Mouse (Mus musculus) midbrain, embryonic 14.5 days (tissue): ENCODE data around the gene Acsm3. TPM values are rescaled to one million over a fixed set of nuclear protein-coding genes. Genes with fewer than 3 reads are reported as not detected.

Experiments used
- ATAC-seq: fragments of 200-750 bp; cut with Nextera tagmentation; 2 replicates; pipeline ENCODE4 v1.8.0; 2017; ENCODE audit warnings: moderate number of reproducible peaks, moderate library complexity; ENCODE audit not compliant: low FRiP score, low TSS enrichment
- DNase-seq: peaks from one replicate; pipeline ENCODE4 v3.0.0-alpha.2; 2015
- H3K27ac ChIP-seq: fragments of 300-500 bp; sonication (generic); replicated peaks from 2 replicates; pipeline ENCODE4 v1.5.1; 2014; ENCODE audit warnings: mild to moderate bottlenecking, low read depth, low read length, moderate library complexity
- H3K27me3 ChIP-seq: fragments of 300-500 bp; sonication (generic); 2 replicates; pipeline ENCODE4 v1.6.1; 2014; ENCODE audit warnings: low read length, control low read depth, mixed read lengths; ENCODE audit not compliant: control insufficient read depth, insufficient read depth
- H3K36me3 ChIP-seq: fragments of 300-500 bp; sonication (generic); 2 replicates; pipeline ENCODE4 v1.6.1; 2014; ENCODE audit warnings: low read length, control low read depth; ENCODE audit not compliant: control insufficient read depth, insufficient read depth
- H3K4me1 ChIP-seq: fragments of 300-500 bp; sonication (generic); 2 replicates; pipeline ENCODE4 v1.6.1; 2014; ENCODE audit warnings: mild to moderate bottlenecking, antibody characterized with exemption, low read length, control low read depth; ENCODE audit not compliant: control insufficient read depth, insufficient read depth
- H3K4me2 ChIP-seq: fragments of 300-500 bp; sonication (generic); 2 replicates; pipeline ENCODE4 v1.6.1; 2014; ENCODE audit warnings: mild to moderate bottlenecking, low read length, moderate library complexity
- H3K4me3 ChIP-seq: fragments of 300-500 bp; sonication (generic); replicated peaks from 2 replicates; pipeline ENCODE4 v1.5.1; 2014; ENCODE audit warnings: low read depth, low read length
- H3K9ac ChIP-seq: fragments of 300-500 bp; sonication (generic); replicated peaks from 2 replicates; pipeline ENCODE4 v1.6.1; 2014; ENCODE audit warnings: mild to moderate bottlenecking, low read length, moderate library complexity
- H3K9me3 ChIP-seq: fragments of 300-500 bp; sonication (generic); 2 replicates; pipeline ENCODE4 v1.6.1; 2016; ENCODE audit warnings: low read length, control low read depth, mixed read lengths; ENCODE audit not compliant: control insufficient read depth
- WGBS: fragments of 180-500 bp; shearing (Covaris S2); extraction: QIAGEN DNeasy Blood & Tissue Kit; methylation state at CpG from one replicate; pipeline ENCODE4 v1.1.7; 2014; 5-methylcytosine and 5-hydroxymethylcytosine counted together
- polyA plus RNA-seq: library from polyadenylated mRNA; unstranded; fragments of >200 nt; fragmentation: Nextera tagmentation; extraction: Ambion mirVana; gene quantifications from 2 replicates; pipeline ENCODE4 v1.2.1, GENCODE M21; 2014

The Acsm3 gene
- polyA plus RNA-seq, 1 experiment from 2014 or later, result 0.34 TPM

DNA sequence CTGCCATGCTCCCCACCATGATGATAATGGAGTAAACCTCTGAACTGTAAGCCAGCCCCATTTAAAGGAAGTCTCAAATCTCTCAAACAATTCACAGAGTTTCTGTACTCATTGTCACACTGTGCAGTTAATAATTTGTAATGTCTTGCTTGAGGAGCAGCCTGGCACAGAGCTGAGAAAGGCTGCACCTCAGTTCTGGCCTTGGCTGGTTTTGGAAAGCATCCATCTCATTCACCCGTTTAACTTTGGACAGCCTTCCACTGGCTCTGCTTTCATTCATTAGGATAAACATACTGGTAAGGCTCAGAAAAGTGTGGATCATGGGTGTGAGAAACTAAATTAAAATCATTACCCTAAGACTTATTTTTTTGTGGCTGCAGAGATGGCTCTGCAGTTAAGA, 14.9 kb upstream of the Acsm3 start:
- Histone ChIP-seq H3K36me3 (no peaks in the 10 kb centered on the region), H3K27me3 (no peaks in the 10 kb centered on the region), H3K9ac (no peak overlapping the region), H3K27ac (no peak overlapping the region), H3K9me3 (no peaks in the 10 kb centered on the region), H3K4me1 (peaks cover 5% of the 10 kb centered on the region; the same call in 1 of the 2 replicates), H3K4me2 (no peak overlapping the region), H3K4me3 (no peak overlapping the region)
- 84% methylated on average over 1 of the region's 1 CpGs for WGBS
- DNase-seq (no peak), ATAC-seq (no peak)

DNA sequence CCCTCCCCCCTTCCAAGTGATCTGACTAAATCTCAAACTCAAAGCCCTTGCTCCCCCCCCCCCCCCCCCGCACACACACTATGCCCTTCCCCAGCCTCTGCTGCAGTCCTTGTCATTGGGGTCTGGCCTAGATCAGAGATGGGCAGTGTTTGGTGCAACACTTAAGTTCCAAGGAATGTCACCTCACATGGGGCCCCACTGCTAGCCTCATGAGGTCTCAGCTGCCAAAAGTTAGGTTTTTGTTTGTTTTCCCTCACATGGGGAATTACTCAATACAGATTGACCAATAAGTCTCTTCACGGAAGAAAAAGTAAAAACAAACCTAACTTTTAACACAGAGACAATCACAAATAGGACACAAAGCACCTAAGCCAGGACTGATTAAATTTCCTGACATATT, 12.0 kb upstream of the Acsm3 start:
- WGBS, result 95% methylated on average over 2 of the region's 2 CpGs
- H3K4me1 ChIP-seq, result peaks cover 5% of the 10 kb centered on the region; the same call in 1 of the 2 replicates
- DNase-seq, result no peak

DNA sequence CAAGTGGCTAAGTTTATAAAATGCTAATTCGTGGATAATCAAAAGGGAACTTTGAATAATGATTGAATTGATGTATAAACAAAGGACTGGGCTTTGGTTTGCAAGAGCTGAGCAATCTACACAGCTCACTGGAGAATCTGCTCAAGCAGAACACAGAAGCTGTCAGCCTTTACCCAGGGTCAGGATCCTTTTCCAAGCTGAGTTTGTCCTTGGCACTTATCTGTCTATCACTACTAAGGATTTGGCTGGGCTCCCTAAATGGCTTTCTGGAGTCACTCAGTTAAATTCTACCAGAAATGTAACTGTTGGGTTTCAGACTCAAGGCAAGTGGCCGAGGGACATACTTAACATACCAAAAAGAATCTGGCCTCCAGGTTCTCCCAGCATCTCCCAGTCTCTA, 10.8 kb upstream of the Acsm3 start:
- Histone ChIP-seq H3K4me2 (no peak overlapping the region), H3K4me3 (no peak overlapping the region), H3K9ac (no peak overlapping the region), H3K4me1 (no peaks in the 10 kb centered on the region), H3K27me3 (no peaks in the 10 kb centered on the region), H3K36me3 (no peaks in the 10 kb centered on the region), H3K9me3 (no peaks in the 10 kb centered on the region), H3K27ac (no peak overlapping the region)
- ATAC-seq (no peak), DNase-seq (no peak)
- 66% methylated on average over 2 of the region's 2 CpGs for WGBS

More for the DNA sequence above, 12.0 kb upstream of the Acsm3 start:
- no peaks in the 10 kb centered on the region for H3K27me3 ChIP-seq
- no peak overlapping the region for H3K9ac ChIP-seq
- H3K36me3 ChIP-seq, result no peaks in the 10 kb centered on the region
- ATAC-seq, result no peak
- no peak overlapping the region for H3K27ac ChIP-seq
- no peak overlapping the region for H3K4me2 ChIP-seq
- H3K4me3 ChIP-seq, result no peak overlapping the region
- H3K9me3 ChIP-seq, result no peaks in the 10 kb centered on the region

DNA sequence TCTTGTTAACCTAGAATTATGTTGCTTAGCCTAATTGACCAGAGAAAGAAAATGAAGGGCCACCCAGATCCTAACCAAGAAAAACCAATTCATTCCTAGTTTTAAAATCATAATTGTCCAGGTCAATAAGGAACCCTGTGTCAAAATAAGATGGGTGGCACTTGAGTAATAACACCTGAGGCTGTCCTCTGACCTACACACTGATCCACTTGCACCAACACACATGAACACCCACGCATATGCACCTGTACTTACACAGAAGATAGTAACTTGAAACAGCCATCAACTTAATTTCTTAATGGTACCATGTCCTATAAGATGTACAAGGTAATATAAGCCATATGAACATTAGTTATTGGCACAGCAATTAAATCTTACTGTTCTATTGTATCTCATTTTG, 7.0 kb upstream of the Acsm3 start:
- Histone ChIP-seq H3K27me3 (no peaks in the 10 kb centered on the region), H3K36me3 (no peaks in the 10 kb centered on the region), H3K9me3 (no peaks in the 10 kb centered on the region), H3K9ac (no peak overlapping the region), H3K4me2 (no peak overlapping the region), H3K4me1 (no peaks in the 10 kb centered on the region), H3K27ac (no peak overlapping the region), H3K4me3 (no peak overlapping the region)
- DNase-seq (no peak), ATAC-seq (no peak)
- 96% methylated on average over 1 of the region's 1 CpGs for WGBS

DNA sequence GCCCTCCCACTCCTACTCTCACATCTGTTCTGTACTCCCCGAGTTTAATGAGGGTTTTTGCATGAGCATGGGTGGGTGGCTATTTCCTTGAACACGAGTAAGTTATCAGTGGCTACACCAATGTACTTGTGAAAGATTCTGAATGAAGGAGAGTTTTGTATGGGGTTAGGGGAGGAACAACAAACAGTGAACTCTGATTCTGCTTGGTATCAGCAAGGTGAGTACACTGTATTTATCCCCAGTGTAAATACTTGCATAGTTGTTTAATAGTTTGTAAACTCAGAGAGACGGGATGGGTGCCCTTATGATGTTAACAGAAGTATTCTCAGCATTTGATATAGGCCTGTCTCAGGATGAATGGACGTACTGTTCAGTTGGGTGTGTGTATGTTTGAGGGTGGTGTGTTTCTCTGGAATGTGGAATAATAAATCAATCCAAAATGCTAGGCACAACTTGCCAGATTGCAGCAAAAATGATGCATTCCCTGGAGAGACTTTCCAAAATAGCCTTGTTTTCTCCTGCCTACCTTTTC, 1.5 kb downstream of the Acsm3 start:
- no peak overlapping the region for H3K27ac ChIP-seq
- H3K4me3 ChIP-seq, result no peak overlapping the region
- H3K4me2 ChIP-seq, result no peak overlapping the region
- DNase-seq (no peak), ATAC-seq (no peak)
- H3K9me3 ChIP-seq, result no peaks in the 10 kb centered on the region
- H3K27me3 ChIP-seq, result no peaks in the 10 kb centered on the region
- no peaks in the 10 kb centered on the region for H3K4me1 ChIP-seq
- no peak overlapping the region for H3K9ac ChIP-seq
- H3K36me3 ChIP-seq, result no peaks in the 10 kb centered on the region
- WGBS, result 73% methylated on average over 4 of the region's 4 CpGs

DNA sequence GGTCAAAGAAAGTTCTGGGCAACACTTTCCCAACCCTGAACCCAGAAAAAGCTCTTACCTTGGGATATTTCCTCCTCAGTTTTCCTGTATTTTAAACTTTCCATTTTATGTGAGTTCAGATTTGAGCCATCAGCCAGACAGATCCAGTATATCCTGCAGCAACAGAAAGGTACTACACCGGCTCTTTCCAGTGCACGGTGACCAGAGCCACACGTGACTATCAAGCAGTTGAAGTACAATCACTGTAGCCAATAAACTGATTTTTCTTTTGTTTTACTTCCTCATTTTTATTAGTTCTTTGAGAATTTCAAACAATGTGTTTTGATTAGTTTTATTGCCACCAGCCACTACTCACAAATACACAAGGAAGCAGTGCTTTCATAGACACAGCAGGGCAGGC, 3.7 kb downstream of the Acsm3 start:
- H3K4me3 ChIP-seq, result no peak overlapping the region
- no peak overlapping the region for H3K27ac ChIP-seq
- no peaks in the 10 kb centered on the region for H3K27me3 ChIP-seq
- no peak overlapping the region for H3K9ac ChIP-seq
- no peaks in the 10 kb centered on the region for H3K36me3 ChIP-seq
- no peaks in the 10 kb centered on the region for H3K9me3 ChIP-seq
- no peak overlapping the region for H3K4me2 ChIP-seq
- no peak for ATAC-seq
- DNase-seq, result no peak
- H3K4me1 ChIP-seq, result no peaks in the 10 kb centered on the region
- 96% methylated on average over 3 of the region's 3 CpGs for WGBS

DNA sequence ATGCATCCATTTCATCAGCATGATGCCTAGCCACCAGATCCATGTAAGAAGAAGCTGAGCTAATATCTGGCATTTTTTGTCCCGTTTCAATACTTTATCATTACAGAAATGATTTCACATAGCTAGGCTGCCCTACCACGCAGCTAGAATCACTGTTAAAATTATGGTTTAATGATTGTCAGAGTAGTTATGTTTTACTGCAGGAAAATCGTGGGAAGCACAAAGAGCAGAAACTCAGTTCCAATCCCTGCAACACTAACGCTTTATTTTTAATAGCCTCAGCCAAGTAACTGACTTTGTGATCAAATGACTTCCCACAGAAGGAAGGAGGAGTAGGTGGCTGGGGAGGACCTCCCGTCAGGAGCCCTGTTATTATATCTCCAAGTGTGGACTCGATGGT, 6.3 kb downstream of the Acsm3 start:
- H3K4me1 ChIP-seq, result no peaks in the 10 kb centered on the region
- no peak overlapping the region for H3K27ac ChIP-seq
- H3K4me2 ChIP-seq, result no peak overlapping the region
- WGBS, result 89% methylated on average over 6 of the region's 6 CpGs
- ATAC-seq (no peak), DNase-seq (no peak)
- no peak overlapping the region for H3K4me3 ChIP-seq
- no peaks in the 10 kb centered on the region for H3K27me3 ChIP-seq
- H3K36me3 ChIP-seq, result no peaks in the 10 kb centered on the region
- no peak overlapping the region for H3K9ac ChIP-seq
- H3K9me3 ChIP-seq, result no peaks in the 10 kb centered on the region

DNA sequence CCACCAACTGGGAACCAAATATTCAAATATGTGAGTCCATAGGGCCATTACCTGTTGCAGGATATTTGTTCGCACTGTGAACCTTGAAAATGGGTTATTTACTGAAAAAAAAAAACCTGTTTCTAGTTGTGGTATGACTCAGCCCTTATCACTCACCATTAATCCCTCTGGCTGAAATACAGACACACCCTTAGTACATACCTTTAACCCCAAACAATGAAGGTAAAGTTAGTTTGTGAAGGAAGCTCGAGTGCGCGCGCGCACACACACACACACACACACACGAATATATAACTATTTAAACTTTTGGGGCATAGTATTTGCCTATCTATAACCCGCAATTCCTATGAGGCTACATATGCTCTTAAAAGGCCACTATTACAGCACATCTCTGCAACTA, 9.2 kb downstream of the Acsm3 start:
- Histone ChIP-seq H3K4me2 (no peak overlapping the region), H3K27ac (no peak overlapping the region), H3K4me3 (no peak overlapping the region), H3K27me3 (no peaks in the 10 kb centered on the region), H3K36me3 (no peaks in the 10 kb centered on the region), H3K9me3 (no peaks in the 10 kb centered on the region), H3K4me1 (no peaks in the 10 kb centered on the region), H3K9ac (no peak overlapping the region)
- DNase-seq (no peak), ATAC-seq (no peak)
- 95% methylated on average over 8 of the region's 8 CpGs for WGBS

DNA sequence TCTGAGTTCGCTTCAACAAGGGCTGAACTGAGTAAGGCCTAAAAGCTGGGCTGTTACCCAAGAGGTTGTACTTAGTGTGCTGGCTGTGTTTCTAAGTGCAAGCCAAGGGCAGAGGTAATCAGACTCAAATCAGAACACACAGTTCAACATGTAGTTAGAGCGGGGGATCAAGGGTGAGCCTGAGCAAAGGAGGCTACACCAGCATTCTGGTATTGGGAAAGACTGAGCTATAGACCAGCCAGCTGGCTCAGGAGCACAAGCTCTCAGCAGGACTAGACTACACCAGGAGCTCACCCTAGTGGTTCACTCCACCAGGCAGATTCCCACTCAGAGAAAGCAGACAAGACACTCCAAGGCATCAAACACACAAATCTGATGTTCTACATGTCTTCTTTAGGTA, 22.7 kb downstream of the Acsm3 start:
- no peak for ATAC-seq

More for the DNA sequence above, 22.7 kb downstream of the Acsm3 start:
- Histone ChIP-seq H3K9ac (no peak overlapping the region), H3K27me3 (no peaks in the 10 kb centered on the region), H3K36me3 (peaks cover 49% of the 10 kb centered on the region), H3K4me1 (no peaks in the 10 kb centered on the region), H3K9me3 (no peaks in the 10 kb centered on the region), H3K4me2 (no peak overlapping the region), H3K27ac (no peak overlapping the region), H3K4me3 (no peak overlapping the region)
- WGBS, result 95% methylated on average over 2 of the region's 2 CpGs
- no peak for DNase-seq
